Mouse (Mus musculus) MEL (cell line): Measurements from ENCODE around the gene Gm10436.
"Not testable (repeated sequence)": the region's sequence is repeated elsewhere in the genome, so short reads cannot be mapped to it uniquely, and the experiment has no call there.

Source experiments
- CHD1 ChIP-seq: IDR thresholded peaks from 2 replicates; pipeline ENCODE4 v1.6.1; 2012; ENCODE audit warnings: low read depth, mild to moderate bottlenecking, inconsistent platforms, low read length, improper control_type of control experiment
- CHD2 ChIP-seq: IDR thresholded peaks from 2 replicates; pipeline ENCODE4 v1.6.1; 2011; ENCODE audit warnings: low read length, improper control_type of control experiment
- CTCF ChIP-seq, 3 experiments: IDR thresholded peaks in 2 of 3; conservative IDR thresholded peaks in 1 of 3; 2 replicates each; pipeline ENCODE4 v1.5.1; 2011 to 2012; ENCODE audit warnings: low read length in 3 of 3, low read depth in 2 of 3, mild to moderate bottlenecking in 2 of 3, improper control_type of control experiment in 1 of 3, inconsistent platforms in 1 of 3, mixed read lengths in 1 of 3, moderate library complexity in 1 of 3; ENCODE audit not compliant: control insufficient read depth in 1 of 3, insufficient read depth in 1 of 3, poor library complexity in 1 of 3, severe bottlenecking in 1 of 3
- E2F4 ChIP-seq: IDR thresholded peaks from 2 replicates; pipeline ENCODE4 v1.6.1; 2011; ENCODE audit warnings: low read depth, low read length, improper control_type of control experiment, borderline replicate concordance
- ELF1 ChIP-seq: IDR thresholded peaks from 2 replicates; pipeline ENCODE4 v1.6.1; 2014; ENCODE audit warnings: low read depth, mild to moderate bottlenecking, inconsistent platforms, low read length, improper control_type of control experiment, moderate library complexity
- ETS1 ChIP-seq: IDR thresholded peaks from 2 replicates; pipeline ENCODE4 v1.6.1; 2012; ENCODE audit warnings: low read depth, mild to moderate bottlenecking, inconsistent platforms, low read length, improper control_type of control experiment, moderate library complexity
- MAZ ChIP-seq: IDR thresholded peaks from 2 replicates; pipeline ENCODE4 v1.6.1; 2012; ENCODE audit warnings: low read depth, mild to moderate bottlenecking, inconsistent platforms, low read length, improper control_type of control experiment
- MXI1 ChIP-seq: IDR thresholded peaks from 2 replicates; pipeline ENCODE4 v1.6.1; 2011; ENCODE audit warnings: mild to moderate bottlenecking, low read depth, low read length, improper control_type of control experiment
- NRF1 ChIP-seq: IDR thresholded peaks from 2 replicates; pipeline ENCODE4 v1.6.1; 2014; ENCODE audit warnings: low read depth, mild to moderate bottlenecking, inconsistent platforms, low read length, improper control_type of control experiment, moderate library complexity; ENCODE audit not compliant: poor library complexity, insufficient read depth, severe bottlenecking
- POLR2A ChIP-seq, 2 experiments: IDR thresholded peaks; 2 replicates each; pipeline ENCODE4 v1.6.1; 2011 to 2012; ENCODE audit warnings: low read length in 2 of 2, mild to moderate bottlenecking in 2 of 2, control low read depth in 1 of 2, improper control_type of control experiment in 1 of 2, low read depth in 1 of 2, moderate library complexity in 1 of 2; ENCODE audit not compliant: control insufficient read depth in 1 of 2, insufficient read depth in 1 of 2, poor library complexity in 1 of 2
- POLR2AphosphoS2 ChIP-seq: IDR thresholded peaks from 2 replicates; pipeline ENCODE4 v1.6.1; 2011; ENCODE audit warnings: low read length, improper control_type of control experiment
- SIN3A ChIP-seq: IDR thresholded peaks from 2 replicates; pipeline ENCODE4 v1.6.1; 2012; ENCODE audit warnings: low read length, improper control_type of control experiment, inconsistent platforms
- TAL1 ChIP-seq: IDR thresholded peaks from 2 replicates; pipeline ENCODE4 v1.6.1; 2012; ENCODE audit warnings: mild to moderate bottlenecking, inconsistent platforms, low read length, moderate library complexity, mixed read lengths
- ZKSCAN1 ChIP-seq: IDR thresholded peaks from 2 replicates; pipeline ENCODE4 v1.6.1; 2012; ENCODE audit warnings: low read depth, mild to moderate bottlenecking, inconsistent platforms, low read length, improper control_type of control experiment, moderate library complexity

DNA sequence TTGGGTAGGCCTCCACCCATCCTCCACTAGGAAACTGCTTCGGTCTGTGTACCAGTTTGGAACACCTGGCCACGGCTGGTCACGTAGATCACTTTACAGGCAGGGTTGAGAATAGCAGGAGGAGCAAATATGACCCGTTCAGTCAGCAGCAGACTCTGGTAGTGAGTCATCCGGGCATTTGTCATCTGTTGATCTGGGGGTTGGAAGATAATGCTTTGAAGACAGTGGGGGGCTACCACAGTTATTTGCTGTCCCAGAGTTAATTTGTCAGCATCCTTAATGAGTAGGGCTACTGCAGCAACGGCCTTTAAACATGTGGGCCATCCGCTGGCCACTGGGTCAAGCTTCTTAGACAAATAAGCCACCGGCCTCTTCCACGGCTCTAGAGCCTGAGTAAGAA is 29.6 kb upstream of the Gm10436 start:
- TF ChIP-seq ETS1; CHD1; CTCF (IDR thresholded peaks at IDR 0.05 in 2 of 3, conservative IDR thresholded peaks at IDR 0.05 in 1 of 3; ENCODE audit: control insufficient read depth in 1 of 3, insufficient read depth in 1 of 3, low read depth in 2 of 3, low read length in 3 of 3, poor library complexity in 1 of 3, severe bottlenecking in 1 of 3); POLR2AphosphoS2; ELF1; E2F4; SIN3A; ZKSCAN1; MXI1; TAL1; POLR2A (IDR thresholded peaks at IDR 0.05; ENCODE audit: control insufficient read depth in 1 of 2, insufficient read depth in 1 of 2, low read depth in 1 of 2, low read length in 2 of 2, poor library complexity in 1 of 2); CHD2; MAZ; NRF1: not testable (repeated sequence)
